In genomic region chr13:97647486-97647885, GRCm38 (mm10) we compare ENCODE assay signal across 24 mouse cellular contexts.
"Had no signal": no experiment of that assay in that cellular context is flagged by ENCODE, and none has a peak within 500 bp of the region (broad histone marks: within the 10 kb centered on the region; RNA-seq: fewer than 3 reads in every experiment).

No protein-coding gene starts in this region.

- H3K4me3 ChIP-seq: embryonic facial prominence, embryonic 10.5 days; embryonic facial prominence, embryonic 12.5 days; embryonic facial prominence, embryonic 13.5 days; embryonic facial prominence, embryonic 15.5 days; erythroblast, embryonic 14.5 days; forebrain, embryonic 10.5 days; forebrain, embryonic 12.5 days; forebrain, embryonic 13.5 days; forebrain, embryonic 15.5 days; gastrocnemius, adult 2 months; heart, adult 2 months had no signal

- H3K4me1 ChIP-seq: embryonic facial prominence, embryonic 12.5 days had no signal

- H3K27me3 ChIP-seq: embryonic facial prominence, embryonic 12.5 days; embryonic facial prominence, embryonic 13.5 days; embryonic facial prominence, embryonic 15.5 days; forebrain, embryonic 12.5 days; forebrain, embryonic 13.5 days; forebrain, embryonic 15.5 days had no signal

- H3K36me3 ChIP-seq: embryonic facial prominence, embryonic 10.5 days; embryonic facial prominence, embryonic 12.5 days; embryonic facial prominence, embryonic 13.5 days; embryonic facial prominence, embryonic 15.5 days; forebrain, embryonic 10.5 days; forebrain, embryonic 12.5 days; forebrain, embryonic 15.5 days had no signal

- H3K27ac ChIP-seq: embryonic facial prominence, embryonic 10.5 days; embryonic facial prominence, embryonic 12.5 days; embryonic facial prominence, embryonic 13.5 days; embryonic facial prominence, embryonic 15.5 days; forebrain, embryonic 10.5 days; forebrain, embryonic 12.5 days; forebrain, embryonic 13.5 days; forebrain, embryonic 15.5 days; gastrocnemius, adult 2 months; heart, adult 2 months had no signal

- DNase-seq: cerebellum, adult 9-10 months; cerebellum, adult 9-11 months; cerebellum, postnatal 10 days; cerebellum, postnatal 14 days; cerebellum, postnatal 25 days; cerebellum, postnatal 36 days; embryo, embryonic 11 days; forebrain, postnatal 0 days; gastrocnemius, adult 2 months; gastrocnemius, postnatal 10 days; gastrocnemius, postnatal 14 days; gastrocnemius, postnatal 25 days; gastrocnemius, postnatal 36 days; heart, adult 18-20 months had no signal

- H3K9me3 ChIP-seq: embryonic facial prominence, embryonic 12.5 days; embryonic facial prominence, embryonic 15.5 days; forebrain, embryonic 12.5 days; forebrain, embryonic 15.5 days had no signal
